Mouse (Mus musculus) urinary bladder, postnatal 10 days (tissue): Measurements from ENCODE around the gene Ormdl3.

ENCODE experiments used
- DNase-seq: peaks from one replicate; pipeline ENCODE4 v3.0.0; 2022; ENCODE audit warnings: low spot score

The Ormdl3 gene

GRCm38 (mm10) chr11:98550975-98551828, 36.0 kb downstream of the Ormdl3 start, which contains the start of gene Zpbp2:
Gene Zpbp2 (plus strand): TSS chr11:98551097.
- DNase-seq = peak; percentile 33

GRCm38 (mm10) chr11:98550311-98550974, 36.7 kb downstream of the Ormdl3 start:
- DNase-seq = no peak

GRCm38 (mm10) chr11:98549363-98549762, 37.8 kb downstream of the Ormdl3 start:
- DNase-seq = no peak

- DNase-seq = no peak
Observed at GRCm38 (mm10) chr11:98547308-98547693, 39.9 kb downstream of the Ormdl3 start.

- no peak for DNase-seq
Observed at GRCm38 (mm10) chr11:98546529-98547307, 40.5 kb downstream of the Ormdl3 start.

- DNase-seq = no peak
Observed at GRCm38 (mm10) chr11:98545711-98546231, 41.4 kb downstream of the Ormdl3 start, which contains the start of gene Ikzf3. Gene Ikzf3 (minus strand): TSS chr11:98546031.

GRCm38 (mm10) chr11:98544890-98545677, 42.1 kb downstream of the Ormdl3 start:
- no peak for DNase-seq

GRCm38 (mm10) chr11:98543414-98543813, 43.8 kb downstream of the Ormdl3 start:
- DNase-seq = no peak

- DNase-seq = no peak
Observed at GRCm38 (mm10) chr11:98542553-98542952, 44.6 kb downstream of the Ormdl3 start.

- DNase-seq = no peak
Observed at GRCm38 (mm10) chr11:98540319-98540718, 46.8 kb downstream of the Ormdl3 start.

- DNase-seq = no peak
Observed at GRCm38 (mm10) chr11:98537480-98538034, 49.6 kb downstream of the Ormdl3 start.
